Mouse (Mus musculus) NIH3T3 (cell line): ENCODE results near the gene Efcab2.
A peak's percentile ranks its signal among the peaks of the same experiment; 100 is the strongest.
"Not testable (repeated sequence)": the region's sequence is repeated elsewhere in the genome, so short reads cannot be mapped to it uniquely, and the experiment has no call there.

ENCODE experiments used
- DNase-seq: peaks from one replicate; pipeline ENCODE4 v3.0.0-alpha.2; 2012; ENCODE audit warnings: low read depth

Efcab2 gene

DNA sequence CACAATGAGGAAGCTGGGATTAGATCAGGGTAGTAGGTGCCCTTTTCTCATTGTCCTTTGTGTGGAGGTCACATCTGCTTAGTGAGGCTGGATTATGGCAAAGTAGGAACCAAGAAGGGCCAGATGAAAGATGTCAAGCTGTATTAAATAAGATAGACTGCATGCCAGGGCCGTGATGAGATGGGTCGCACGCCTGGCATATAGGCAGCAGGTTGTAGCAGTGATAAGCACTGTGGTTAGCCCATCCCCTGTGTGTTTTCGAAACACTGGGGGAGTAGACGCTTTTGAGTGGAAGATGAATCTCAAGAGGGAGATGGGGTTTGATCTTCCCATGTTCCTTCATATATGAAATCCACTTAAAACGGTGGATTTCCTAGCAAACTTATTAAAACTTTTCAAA, 3.9 kb upstream of the Efcab2 start:
- DNase-seq: no peak

DNA sequence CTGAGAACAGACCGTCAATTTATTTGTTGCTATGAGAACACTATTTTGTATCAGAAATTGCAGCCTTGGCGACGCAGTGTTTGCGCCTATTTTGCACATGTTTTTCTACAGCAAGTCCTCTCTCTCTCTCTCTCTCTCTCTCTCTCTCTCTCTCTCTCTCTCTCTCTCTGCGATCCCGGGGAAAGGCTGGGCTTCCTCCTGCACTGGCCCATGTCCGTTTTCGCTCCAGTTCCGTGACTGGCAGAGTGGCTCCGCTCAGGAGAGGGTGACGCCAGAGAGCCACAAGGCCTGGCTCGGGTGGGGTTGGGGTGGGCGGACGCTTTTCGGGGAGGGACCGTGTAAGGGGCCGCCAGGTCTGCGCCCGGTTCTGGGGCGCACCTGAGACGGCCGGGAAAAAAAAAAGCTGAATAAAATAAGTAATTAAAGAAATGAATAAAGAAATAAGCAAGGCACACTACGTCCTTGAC, 407 bp upstream of the Efcab2 start:
- peak; percentile 87 for DNase-seq

DNA sequence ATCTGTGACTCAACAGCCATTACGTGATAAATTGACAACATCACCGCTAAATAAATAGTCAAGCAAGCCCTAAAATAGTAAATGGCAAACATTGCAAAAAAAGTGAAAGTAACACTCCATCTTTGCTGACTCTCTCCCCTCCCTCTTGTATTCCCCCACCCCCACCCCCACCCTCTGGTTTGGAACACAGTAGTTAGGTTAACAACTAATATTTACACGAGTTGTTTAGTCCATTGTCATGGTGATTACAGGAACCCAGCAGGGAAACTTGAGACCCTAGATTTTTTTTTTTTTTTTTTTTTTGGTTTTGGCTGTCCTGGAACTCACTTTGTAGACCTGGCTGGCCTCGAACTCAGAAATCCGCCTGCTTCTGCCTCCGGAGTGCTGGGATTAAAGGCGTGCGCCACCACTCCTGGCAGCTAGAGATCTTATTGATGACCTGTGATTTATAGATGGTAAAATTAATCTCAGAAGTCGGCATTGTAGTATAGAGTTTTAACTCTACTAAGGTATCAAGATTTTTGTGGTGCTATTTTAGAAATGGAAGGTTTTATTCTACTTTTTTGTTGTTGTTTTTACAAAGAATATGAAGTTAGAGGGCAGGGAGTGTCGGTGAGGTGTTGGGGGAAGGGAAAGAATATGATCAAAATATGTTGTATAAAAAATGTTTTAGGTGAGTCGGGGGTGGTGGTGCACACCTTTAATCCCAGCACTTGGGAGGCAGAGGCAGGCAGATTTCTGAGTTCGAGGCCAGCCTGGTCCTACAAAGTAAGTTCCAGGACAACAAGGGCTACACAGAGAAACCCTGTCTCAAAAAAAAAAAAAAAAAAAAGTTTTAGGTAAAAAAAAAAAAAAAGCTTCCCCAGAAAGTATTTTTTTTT, 1.1 kb downstream of the Efcab2 start:
- DNase-seq: no peak

DNA sequence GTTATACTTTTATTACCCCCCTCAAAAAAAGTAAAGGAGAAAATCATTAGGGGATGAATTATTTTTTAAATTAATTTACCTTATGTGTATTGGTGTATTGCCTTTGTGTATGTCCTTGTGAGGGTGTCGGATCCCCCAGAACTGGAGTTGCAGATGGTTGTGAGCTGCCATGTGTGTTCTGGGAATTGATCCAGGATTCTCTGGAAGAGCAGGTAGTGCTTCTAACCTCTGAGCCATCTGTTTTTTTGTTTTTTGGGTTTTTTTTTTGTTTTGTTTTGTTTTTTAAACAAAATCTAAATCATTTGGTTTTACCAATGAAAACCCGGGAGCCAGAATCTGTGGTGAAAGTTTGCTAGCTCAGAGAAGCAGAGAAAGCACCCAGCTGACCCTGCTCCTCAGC, 1.8 kb downstream of the Efcab2 start:
- DNase-seq: no peak

DNA sequence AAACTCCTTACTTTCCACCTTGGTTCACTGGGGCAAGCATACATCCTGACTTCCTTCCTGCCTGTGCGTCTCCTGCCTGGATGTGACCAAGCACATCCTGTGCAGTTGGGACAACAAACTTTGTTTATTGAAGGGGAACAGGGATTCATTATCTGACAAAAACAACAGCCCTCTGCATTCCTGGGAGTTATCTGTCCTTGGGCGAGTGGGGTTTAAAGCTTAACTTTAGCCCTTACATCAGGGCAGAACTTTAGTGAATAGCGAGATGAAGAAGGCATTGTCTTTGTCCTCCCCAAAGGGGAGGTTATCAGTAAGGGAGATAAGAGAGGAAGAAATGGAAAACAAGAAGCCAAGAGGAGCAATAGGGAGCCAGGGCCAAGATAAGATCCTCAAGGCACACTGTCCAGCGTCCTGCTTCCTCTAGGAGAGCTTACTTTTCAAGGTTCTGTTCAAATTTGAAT, 3.0 kb downstream of the Efcab2 start:
- DNase-seq: no peak

DNA sequence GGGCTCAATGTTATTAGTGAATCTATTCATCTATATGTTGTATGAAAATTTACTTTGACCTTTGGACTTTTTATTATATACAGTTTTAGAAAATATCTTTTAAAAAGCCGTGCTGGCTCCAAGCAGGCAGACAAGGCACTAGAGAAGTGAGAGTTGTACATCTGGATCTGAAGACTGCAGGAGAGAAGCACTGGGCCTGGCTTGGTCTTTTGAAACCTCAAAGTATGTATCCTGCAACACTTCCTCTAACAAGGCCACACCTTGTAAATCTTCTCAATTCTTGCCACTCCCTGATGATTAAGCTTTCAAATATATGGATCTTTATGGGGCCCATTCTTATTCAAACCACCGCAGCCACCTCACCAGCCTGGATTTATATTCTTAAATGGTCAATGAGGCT, 7.5 kb downstream of the Efcab2 start:
- DNase-seq: not testable (repeated sequence)

DNA sequence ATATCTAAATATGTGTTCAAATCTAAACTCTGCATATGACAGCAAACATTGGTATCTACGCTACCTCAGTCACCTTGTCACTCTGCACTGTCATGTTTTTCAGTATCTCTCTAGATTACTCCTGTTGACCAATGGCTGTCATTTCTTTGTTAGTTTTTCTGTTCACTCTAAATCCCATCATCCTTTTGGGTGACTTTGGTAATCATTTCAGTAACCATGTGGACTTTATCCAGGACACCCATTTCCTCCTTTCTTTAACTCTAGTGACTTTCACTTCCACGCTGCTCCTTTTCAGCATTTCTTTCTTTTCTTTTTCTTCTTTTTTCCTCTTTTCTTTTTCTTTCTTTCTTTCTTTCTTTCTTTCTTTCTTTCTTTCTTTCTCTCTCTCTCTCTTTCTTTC, 13.7 kb downstream of the Efcab2 start:
- DNase-seq: no peak

DNA sequence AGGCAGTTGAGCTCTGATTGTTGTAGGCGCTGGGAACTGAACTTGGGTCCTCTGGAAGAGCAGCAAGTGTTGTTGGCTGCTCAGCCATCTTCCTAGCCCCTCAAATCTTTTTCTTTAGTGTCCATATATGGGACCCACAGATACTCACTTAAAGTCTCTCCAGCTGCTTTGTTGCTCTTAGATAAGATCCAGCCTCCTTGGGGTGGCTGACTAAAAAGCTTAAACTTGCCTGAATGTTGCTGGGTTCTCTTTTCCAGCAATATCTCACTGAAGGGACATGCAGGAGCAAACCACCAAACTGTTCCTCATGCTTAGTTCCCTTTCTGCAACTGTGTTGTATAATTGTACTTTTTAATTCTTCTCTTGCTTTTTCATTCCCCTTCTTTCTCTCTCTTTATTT, 17.8 kb downstream of the Efcab2 start:
- no peak for DNase-seq

DNA sequence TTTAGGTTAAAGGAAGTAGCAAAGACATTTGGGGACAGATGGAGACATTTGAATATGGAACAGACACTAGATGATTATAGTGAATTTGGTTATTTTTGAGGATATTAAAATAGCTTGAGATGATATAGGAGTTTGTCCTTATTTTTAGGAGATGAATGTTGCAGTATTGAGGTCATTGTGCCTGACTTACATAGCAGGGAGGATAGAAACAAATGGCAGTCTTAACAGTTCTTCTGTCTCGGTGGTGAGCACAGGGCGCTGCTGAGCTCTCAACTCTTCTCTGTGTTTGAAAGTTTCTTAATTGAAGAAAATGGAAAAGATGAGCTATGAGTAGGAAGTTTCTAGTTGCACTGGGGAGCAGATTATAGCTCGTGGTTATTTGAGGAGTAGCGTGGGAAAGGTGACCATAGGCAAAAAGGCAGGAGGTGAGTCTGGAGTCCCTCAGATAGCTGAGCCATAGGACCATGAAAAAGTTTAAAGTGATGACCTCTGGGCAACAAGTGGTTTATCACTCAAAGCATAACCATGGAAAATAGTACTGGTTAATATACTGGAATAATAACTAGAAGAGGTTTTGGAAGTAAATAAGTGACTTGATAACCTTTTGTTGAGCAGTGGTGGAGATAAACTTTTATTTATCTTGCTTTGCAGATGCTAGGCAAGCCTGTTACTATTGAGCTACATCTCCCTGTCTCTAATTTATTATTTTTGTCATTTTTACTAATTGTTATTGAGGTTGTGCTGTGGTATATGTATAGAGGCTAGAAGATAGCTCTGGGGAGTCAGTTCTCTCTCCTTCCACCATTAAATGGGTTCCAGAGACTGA, 25.9 kb downstream of the Efcab2 start:
- DNase-seq: no peak

DNA sequence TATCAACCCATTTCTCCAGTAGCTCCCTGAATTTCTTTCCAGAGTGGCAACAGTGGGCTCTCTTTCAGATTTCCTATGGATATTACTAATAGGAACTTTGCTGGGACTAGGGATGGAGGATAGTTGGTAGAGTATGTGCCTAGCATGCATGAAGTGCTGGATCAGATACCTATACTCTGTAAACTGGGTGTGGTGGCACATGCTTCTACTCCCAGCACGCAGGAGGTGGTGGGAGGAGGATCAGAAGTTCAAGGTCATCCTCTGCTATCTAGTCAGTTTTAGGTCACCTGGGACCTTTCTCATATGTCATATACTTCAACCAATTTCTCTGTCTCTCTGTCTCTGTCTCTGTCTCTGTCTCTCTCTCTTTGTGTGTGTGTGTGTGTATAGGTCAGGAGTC, 27.7 kb downstream of the Efcab2 start:
- DNase-seq: no peak

DNA sequence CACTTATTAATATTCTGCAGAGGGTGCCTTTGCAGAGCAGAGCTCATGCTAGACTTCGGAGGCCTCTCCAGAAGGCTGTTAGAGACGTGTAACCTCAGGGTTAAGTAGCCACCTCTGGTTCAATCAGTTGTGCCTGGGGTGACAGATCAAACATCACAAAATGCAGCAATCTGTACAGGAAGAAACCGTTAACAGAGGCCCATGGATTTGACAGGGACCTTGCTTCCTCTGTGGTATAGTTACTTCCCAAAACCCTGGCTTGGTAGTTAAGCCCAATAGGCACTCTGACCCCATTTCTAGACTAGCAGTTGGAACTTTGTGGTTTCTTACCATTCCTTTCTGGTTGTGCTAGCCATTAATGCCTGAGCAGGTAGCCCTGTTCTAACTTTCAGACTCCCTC, 38.5 kb downstream of the Efcab2 start:
- DNase-seq: no peak

DNA sequence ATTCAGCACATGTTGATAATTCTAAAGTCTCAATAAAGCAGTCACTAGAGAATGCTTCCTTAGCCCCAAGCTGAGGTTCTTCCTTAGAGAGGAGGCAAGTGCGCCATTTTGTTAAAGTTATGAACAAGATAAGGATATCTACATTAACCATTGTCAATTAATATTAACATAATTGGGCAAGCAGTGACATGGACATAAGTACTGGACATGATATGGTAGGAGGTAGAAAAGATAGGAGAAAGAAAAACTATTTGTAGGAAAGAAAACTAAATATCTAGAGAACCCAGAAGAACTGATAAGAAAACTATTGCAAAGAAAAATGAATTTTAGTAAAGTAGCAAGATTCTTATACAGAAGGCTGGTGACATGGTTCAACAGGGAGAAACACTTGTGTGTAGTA, 41.2 kb downstream of the Efcab2 start:
- DNase-seq: no peak

DNA sequence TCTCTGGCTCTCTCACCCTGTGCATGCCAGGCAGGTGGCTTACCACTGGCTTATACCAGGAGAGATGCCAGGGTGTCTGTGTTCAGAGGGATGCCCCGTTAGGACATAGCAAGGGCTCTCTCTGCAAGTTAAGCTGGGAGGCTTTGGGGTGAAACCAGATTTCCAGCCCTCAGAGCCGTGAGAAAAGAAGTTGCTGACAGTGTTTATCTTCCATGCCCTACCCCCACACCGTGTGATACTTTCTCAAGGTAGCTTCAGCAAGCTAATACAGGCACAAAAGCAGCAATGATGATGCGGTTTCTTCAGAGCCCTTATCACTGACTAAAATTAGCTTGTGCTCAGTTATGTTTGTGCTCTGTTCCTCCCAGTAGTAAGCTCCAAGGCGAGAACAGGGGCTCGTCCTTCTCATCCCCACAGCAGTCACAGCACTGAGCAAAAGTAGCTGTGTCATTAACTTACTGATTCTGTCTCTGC, 42.4 kb downstream of the Efcab2 start:
- no peak for DNase-seq

DNA sequence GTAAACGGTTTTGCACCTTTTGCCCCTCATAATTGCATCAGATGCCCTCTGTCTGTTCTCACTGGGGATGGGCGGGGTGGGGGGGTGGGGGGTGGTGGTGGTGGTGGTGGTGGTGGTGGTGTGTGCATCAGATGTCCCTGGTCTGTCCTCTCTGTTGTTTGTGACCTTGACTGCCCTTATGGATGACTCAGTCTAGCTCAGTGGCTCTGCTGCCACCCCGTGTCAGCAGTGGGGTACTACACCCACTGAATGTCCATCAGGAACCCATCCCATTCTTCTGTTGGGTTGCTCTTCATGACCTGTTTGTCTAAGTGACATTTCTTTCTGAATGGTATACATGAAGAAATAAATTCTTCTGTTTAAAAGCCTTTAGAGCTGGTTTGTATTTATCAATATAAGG, 43.3 kb downstream of the Efcab2 start:
- peak; percentile 89 for DNase-seq

DNA sequence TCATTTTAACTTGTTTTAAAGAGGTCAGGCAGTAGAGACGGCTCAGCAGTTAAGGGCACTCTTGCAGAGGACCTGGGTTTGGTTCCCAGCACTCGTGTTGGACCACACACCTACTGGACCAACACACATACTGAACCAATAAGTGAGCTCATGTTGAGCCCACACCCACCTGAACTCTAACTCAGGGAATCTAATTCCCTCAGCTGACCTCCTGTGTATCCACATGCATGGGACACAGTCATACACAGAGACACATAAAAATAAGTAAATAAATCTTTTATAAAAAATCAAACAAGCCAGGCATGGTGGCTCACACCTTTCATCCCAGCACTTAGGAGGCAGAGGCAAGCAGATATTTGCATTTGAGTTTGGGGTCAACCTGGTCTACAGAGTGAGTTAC, 44.0 kb downstream of the Efcab2 start:
- no peak for DNase-seq

DNA sequence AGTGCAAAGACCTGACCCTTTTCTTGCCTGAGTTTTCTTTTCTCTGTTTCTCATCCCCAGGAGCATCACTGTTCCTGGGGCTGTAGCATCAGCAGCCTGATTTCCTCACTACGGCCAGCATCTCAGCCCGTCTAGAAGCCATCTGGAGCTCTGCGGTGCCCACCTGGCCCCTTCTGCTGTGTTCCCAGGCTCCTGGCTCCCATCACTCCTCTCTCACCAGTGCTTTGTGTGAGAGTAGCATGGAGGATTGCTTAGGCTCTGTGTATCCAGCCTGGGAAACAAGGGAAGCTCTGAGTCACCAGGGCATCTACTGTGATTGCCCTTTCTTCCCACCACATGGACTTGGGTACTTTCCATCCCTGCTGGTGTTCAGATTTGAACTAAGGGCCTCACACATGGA, 48.2 kb downstream of the Efcab2 start:
- DNase-seq: no peak

DNA sequence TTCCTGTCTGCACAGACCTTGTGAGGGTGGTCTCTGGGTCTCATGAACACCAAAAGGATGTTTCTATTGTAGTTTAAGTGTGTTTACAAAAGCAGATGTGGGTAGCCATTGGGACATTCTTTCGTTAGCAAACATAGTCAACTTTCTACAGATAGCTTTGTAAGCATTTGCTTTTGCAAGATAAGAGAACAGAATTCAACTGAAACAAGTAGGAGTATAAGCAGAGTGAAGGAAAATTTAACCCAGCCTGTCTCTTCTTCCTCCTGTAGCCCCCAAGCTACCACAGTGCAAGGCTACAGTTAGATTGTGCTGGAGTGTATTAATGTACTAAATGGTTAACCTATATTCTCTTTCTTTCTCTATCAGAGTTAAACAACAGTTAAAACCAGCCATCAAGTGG, 49.2 kb downstream of the Efcab2 start:
- DNase-seq: no peak

DNA sequence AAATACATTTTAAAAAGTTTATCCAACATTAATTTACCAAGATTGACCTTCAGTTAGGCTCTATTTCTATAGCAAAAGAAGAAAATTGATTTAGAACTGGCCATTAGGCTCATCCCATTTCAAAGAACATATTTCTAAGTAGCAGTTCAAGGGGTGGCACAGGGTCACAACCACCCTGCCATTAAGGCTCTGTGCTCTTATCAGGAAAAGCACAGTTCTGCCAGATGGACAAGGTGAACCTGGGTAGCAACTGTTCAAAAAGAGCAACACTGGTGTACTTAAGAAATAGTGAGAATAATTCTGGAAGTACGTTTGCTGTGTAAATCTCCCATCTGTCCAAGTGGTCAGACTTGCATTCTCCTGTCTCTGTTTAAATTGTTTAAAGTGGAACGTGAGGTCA, 52.1 kb downstream of the Efcab2 start:
- no peak for DNase-seq

DNA sequence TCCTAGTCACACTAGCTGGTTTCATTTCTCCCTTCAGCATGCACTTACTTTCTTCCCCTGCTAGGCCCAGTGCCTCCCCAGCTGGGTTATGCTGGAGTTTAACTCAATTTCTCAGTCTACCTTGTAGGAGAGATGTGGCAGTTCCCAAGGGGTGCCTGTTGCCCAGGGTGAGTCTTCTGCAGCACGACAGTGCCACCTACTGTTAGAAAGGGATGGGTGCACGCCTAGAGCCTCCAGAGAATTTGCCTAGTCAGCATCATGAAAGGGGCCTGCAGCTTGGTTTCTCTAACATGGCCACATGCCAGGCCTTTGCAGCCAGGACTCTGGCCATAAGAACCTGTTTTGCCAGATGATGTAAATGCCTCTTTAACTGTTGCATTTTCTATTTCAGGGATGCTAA, 57.8 kb downstream of the Efcab2 start:
- peak; percentile 94 for DNase-seq

DNA sequence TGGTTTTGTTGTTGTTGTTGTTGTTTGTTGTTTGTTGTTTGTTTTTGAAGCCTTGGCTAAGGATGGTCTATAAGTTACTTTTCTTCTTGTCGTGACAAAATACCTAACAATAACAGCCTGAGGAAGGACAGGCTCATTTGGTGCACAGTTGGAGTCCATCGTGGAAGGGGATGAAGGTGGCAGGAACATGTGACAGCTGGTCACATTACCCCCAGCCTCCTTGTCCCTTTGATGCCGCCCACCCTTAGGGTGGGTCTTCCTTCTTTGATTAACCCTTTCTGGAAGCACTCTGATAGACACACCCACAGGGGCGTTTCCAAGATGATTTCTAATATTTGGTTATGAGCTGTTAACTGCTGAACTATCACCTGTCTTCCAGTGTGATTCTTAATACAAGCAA, 58.3 kb downstream of the Efcab2 start:
- DNase-seq: no peak

DNA sequence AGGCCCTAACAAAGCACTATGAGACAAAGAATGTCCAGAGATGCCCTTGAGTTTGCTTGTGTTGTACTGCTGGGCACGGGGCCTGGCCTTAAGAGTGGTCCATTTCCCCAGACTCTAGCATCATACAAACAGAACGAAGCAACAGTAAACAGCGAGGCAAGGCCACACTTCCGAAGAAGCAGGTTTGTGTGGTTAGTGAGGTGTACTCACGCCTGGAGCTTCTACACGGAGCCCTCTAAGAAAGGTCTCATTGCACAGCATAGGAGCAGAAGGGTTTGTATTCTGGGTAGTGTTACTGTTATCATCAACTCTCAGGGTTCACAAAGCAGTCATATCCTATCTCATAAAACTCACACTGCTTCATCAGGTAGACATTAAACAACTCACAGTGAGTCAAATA, 61.7 kb downstream of the Efcab2 start:
- DNase-seq: no peak

DNA sequence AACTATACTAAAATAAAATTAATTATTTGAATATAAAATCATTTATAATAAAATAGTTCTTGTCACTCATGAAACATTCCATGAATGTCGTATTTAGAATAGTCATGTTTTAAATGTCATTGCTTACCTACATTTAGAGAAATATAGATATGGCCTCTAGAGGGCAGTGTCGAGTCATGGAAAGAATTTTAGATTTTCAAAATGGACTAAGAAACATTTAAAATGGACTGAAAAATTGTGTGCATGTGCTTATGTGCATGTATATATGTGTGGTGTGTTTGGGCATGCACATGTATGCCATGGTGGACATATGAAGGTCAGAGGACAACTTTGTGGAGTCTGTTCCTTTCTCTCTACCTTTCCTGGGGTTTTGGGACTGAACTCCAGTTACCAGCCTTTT, 62.4 kb downstream of the Efcab2 start:
- DNase-seq: peak; percentile 82

DNA sequence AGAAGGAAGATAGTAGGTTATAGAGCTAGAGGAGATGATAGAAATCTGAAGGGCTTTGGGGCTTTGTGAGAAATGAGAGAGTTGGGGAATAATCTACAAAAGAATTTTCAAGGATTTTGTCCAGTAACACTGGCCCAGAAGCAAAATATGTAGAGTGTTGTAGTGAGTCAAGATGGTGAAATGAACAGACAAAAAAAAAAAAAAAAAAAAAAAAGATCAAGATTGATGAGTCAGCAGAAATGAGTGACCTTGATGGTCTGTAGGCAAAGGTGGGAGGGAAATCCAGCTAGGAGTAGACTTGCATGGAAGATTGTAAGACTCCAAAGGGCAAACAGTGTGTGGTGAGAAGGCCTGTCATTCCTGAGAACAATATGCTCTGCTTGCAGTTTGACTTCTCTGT, 78.0 kb downstream of the Efcab2 start:
- no peak for DNase-seq
